Mouse (Mus musculus) liver, adult 2 months (tissue): ENCODE results near the gene Mitf.

ENCODE experiments used
- CTCF ChIP-seq: fragments of 200-500 bp; IDR thresholded peaks from 2 replicates; pipeline ENCODE4 v1.5.1; 2011; ENCODE audit warnings: low read depth, low read length, control low read depth
- POLR2A ChIP-seq: fragments of 200-500 bp; IDR thresholded peaks from 2 replicates; pipeline ENCODE4 v1.6.1; 2011; ENCODE audit warnings: low read length, control low read depth; ENCODE audit not compliant: insufficient read depth; ENCODE audit errors: extremely low read depth

- TF ChIP-seq POLR2A = no peak
- no peak for TF ChIP-seq CTCF
These were observed 66.2 kb downstream of the Mitf start for GRCm38 (mm10) chr6:97873102-97873501.
